Mouse (Mus musculus): ENCODE data around the gene Cd200r3. TPM values are rescaled to one million over a fixed set of nuclear protein-coding genes. Genes with fewer than 3 reads are reported as not detected.

The Cd200r3 gene
- polyA plus RNA-seq, 1 experiment from 2014 or later: not detected

Other genes with a start within 250 kb of the Cd200r3 start
- gene Nepro, start 219.4 kb upstream of the Cd200r3 start, polyA plus RNA-seq (2014; fragmentation: Nextera tagmentation; extraction: Ambion mirVana): 7.3 and 11.8 TPM in 2 replicates
- 29.5 and 33.0 TPM in 2 replicates for gene Gtpbp8, start 197.3 kb upstream of the Cd200r3 start, polyA plus RNA-seq (2014; fragmentation: Nextera tagmentation; extraction: Ambion mirVana)
- 0.20 and 0.69 TPM in 2 replicates for gene Cd200r1, start 177.9 kb upstream of the Cd200r3 start, polyA plus RNA-seq (2014; fragmentation: Nextera tagmentation; extraction: Ambion mirVana)
- not detected in 2 replicates for gene Cd200r4, start 131.9 kb upstream of the Cd200r3 start, polyA plus RNA-seq (2014; fragmentation: Nextera tagmentation; extraction: Ambion mirVana)
- 0.11 TPM in 1 of 2 replicates, not detected in the other for gene Cd200r2, start 76.6 kb upstream of the Cd200r3 start, polyA plus RNA-seq (2014; fragmentation: Nextera tagmentation; extraction: Ambion mirVana)
- gene Ccdc80, start 149.7 kb downstream of the Cd200r3 start, polyA plus RNA-seq (2014; fragmentation: Nextera tagmentation; extraction: Ambion mirVana): 60.1 and 78.5 TPM in 2 replicates
- gene Slc35a5, start 215.0 kb downstream of the Cd200r3 start, polyA plus RNA-seq (2014; fragmentation: Nextera tagmentation; extraction: Ambion mirVana): 8.3 and 19.6 TPM in 2 replicates
- gene Atg3, start 215.1 kb downstream of the Cd200r3 start, polyA plus RNA-seq (2014; fragmentation: Nextera tagmentation; extraction: Ambion mirVana): 28.0 and 32.1 TPM in 2 replicates